Mouse (Mus musculus) cerebellum, adult 9-11 months (tissue): ENCODE measurements around the gene Trhr2.

ENCODE experiments used
- DNase-seq: peaks from one replicate; pipeline ENCODE4 v3.0.0; 2022

Gene Trhr2

DNA sequence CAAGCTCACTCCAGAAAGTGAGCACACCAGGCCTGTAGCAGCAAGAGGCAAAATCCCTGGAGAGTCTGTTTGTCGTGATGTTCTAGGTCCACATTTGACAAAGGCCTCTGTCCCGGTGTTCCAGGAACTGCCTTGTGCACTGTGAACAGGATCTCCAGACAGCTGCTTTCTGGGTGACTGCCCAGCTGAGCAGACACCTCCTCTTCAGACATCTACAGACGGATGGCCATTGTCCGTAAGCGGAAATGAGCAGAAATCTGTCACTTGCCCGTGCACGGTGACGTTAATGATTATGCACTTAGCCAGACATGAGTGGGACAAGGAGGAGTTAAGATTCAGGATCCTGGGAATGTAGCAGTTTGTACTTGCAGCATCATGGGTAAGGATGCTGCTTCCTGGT, 6.4 kb downstream of the Trhr2 start:
- no peak for DNase-seq

DNA sequence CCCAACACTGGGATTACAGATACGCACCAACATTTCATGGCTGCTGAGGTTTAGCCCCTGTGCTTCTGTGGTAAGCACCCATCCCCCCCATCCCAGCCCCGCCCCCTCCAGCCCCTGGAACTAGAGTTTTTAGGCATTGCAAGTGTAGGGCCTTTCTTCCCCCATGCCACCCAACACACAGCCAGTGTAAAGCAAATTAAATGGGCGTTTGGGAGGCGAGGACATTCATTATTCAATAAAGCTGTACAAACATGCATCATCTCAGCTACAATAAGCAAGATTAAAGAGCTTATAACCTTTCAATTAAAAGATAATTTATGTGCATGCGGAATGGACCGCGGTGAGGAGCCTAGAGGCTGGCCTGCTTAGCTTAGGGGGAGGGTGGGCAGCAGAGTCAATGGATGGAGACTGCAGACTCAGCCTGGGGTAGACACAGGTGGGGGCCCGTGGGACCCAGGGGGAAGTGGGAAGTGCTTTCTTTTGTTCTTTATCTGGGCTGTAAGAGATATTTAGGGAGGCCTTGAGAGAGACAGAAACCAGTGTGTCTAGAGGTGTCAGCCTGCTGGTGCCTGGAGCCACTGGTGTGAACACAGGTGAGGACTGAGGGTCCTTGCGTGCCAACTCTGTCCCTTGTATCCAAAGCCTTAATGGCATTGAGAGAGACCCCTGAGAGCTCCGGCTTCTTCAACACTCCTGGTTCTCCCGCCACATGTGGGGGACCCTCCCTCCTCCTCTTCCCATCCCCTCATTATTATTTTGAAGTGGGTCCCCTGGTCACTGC, 10.0 kb downstream of the Trhr2 start:
- DNase-seq: no peak

DNA sequence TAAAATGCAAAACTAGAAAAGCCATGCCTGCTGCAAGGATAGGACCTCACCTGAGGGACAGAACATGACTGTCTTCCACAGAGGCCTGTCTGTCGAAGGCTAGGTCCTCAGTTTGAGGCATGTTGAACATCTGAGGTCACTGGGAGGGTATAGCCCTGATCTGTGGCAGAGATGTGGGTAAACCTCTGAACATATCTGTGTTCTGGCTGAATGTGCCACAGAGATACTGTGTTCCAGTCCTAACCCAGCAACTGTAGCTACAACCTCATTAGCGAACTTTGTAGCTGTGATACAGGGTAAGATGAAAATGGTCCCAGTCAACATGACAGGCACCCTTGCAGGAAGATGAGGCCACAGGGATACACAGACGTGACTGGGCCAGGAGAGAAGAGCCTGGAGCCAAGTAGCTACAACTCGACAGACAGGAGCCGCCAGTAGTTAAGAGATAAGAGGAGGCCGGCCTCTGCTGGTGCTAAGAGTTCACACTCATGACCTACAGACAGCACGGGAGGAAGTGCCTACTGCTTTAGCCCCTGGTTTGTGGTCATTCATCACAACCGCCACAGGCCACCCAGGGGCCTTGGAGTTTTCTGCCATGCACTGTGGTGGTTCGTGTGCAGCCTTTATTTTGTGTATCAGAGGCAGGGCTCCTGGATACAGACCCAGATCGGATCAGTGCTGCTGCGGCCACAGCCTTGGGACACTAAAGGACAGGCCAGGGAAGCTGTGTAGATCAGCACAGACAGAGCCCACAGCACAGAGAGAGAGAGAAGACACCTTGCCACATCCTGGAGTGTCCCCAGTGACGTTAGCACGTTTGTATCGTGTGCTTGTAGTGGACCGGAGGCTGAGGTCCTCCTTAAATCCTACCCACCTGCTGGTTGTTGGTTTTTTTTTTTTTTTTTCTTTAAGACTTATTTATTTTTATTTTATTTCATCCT, 10.9 kb downstream of the Trhr2 start:
- DNase-seq: no peak

DNA sequence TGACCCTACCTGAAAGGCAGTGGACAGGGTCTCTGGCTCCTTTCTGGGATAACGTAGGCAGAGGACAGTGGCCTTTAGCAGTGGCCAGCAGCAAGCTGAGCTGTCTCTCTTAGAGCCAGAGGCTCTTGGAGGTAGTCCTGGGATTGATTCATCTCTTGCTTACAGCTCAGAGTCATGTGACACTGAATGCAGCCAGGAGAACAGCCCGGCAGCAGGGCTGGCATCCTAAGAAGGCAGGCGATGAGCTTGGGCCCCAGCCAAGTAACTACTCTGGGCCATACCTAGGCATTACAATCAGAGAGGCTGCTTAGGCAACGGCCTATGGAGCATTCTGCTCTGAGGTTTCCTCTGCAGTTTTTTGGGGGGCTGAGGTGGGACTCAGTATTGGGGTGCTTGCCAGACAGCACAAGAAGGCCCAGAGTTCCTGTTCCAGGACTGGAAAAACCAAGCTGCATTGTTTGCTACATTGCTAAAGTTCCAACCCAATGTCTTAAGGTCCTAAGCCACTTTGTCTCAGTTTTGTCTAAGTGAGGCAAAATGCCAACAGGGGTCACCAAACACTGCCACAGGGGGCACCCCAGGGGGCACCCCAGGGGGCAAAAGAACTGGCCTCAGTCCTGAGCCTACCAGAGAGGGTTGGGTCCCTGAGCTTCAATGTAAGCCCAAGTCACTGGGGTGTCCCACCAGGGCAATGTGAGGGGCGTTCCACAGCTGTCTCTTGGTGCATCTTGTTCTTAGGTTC, 12.6 kb downstream of the Trhr2 start:
- peak; percentile 93 for DNase-seq

DNA sequence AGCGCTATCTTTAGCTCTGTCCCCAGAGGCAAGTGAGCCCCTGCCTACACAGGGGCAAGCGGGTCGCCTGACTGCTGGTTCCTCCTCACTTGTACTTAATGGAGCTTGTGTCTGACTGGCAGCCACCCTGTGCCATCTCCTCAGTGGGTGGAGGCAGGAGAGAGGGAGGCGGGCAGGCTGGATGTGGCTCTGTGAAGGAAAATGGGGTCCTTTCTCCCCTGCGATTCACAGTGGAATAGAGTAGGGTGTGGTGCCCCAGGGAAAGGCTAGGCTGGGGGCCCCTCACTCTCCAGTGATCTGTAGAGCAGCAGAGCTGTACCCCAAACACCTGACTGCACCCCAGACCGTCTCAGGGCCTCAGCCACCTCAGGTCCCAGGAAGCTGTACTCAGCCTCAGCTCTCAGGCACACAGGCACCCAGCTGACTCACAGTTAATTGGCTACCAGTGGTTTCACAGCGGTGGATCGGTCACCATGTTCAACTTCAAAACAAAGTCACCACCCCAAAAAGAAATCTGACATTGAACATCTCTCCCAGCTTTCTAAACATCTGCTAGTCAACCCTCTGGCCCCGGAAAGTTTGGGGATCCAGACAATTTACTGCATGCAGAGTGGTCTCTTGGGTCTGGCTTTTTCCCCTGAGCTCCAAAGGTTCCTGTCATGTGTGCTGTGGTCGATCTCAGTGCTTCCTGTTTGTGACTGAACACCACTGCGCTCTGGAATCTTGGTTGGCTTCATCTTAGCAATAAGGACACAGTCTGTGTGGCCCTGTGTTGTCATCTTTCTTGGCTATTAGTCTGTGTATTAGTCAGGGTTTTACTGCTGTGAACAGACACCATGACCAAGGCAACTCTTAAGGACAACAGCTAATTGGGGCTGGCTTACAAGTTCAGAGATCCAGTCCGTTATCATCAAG, 15.1 kb downstream of the Trhr2 start:
- no peak for DNase-seq

DNA sequence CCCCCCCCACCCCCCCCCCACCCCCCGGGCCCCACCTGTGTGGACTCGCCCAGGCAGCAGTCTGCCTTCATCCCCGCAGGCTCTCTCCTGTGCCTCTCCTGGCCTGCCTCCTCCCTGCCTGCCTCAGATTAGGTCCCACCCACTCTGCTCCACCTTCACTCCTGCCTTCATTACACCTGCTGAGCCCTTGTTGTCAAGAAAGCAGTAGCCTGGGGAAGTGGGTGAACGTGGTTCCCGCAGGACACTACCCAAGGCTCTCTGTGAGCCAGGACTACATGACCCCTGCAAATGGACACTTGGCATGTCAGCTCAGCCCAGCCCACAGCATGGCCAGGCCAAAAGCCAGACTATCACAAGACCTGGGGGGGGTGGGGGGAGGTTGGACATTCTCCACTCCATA, 16.3 kb downstream of the Trhr2 start:
- DNase-seq: peak; percentile 68

DNA sequence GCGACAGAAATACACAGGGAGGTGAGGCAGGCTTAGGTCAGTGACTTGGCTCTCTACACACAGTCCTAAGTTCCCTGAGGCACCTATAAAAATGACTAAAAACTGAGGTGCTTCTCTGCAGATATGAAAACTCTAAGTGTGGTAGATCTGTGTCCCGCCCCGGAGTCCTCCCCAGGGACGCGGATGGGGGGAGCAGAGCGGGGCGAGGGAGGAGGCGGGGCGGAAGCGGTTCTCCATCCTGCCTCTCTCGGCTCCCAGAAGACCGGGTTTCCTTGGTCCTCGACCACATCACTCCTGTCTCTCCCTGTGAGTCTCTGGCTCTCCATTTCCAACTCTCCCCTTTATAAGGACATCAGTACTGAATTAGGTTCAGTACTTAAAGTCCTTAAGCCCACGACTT, 16.8 kb downstream of the Trhr2 start:
- DNase-seq: peak; percentile 61

DNA sequence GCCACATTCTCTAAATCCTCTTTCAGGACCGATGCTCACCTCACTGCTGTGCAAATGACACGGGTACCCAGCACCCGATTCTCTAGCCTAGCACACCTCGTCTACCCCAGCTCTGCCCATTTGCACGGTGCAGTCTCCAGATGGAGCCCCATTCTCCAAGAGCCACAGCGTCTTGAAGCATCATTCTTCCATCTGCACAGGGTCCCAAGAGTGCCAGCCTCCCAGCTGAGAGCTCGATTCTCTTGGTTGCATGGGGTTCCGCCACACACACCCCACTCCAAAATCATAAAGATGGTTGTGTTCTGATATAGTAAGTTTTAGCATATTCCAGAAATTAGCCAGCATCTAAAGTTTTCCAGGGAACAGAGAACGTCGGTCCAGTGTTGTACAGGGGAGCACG, 17.2 kb downstream of the Trhr2 start:
- peak; percentile 39 for DNase-seq

DNA sequence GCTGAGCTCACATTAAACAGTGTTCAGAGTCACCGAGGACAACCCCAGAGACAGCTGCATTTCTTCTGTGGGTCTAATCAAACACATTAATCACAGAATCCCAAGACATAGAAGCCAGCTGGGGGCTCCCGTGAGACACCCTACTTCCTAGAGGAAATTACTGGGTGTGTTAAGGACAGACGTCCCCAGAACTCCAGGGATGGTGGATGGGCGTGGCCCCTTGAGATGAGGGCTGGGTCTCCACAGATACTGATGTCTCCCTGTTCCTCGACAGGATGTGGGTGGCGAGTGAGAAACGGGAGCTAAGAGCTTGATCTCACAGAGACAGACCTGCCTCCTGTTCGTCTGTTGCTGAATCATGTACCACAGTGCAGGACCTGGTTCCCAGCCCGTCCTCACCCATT, 17.7 kb downstream of the Trhr2 start:
- no peak for DNase-seq

DNA sequence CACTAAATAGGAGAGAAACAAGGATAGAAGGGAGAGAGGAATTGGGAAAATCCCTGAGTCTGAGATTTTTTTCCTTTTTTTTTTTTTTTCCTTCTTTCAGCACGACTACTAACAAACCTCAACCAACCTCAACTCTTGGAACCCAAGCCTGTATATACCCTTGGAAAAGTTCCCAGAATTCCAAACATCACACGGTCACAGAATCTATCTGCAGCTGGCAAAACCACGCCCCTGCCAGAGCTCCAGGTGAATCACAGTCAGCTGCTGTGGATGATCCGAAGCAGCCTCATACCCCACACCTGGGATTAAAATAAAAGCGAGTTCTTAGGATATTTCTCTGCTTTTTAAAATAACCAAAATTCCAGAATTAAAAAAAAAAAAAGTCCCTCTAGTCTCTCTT, 18.2 kb downstream of the Trhr2 start:
- DNase-seq: no peak

DNA sequence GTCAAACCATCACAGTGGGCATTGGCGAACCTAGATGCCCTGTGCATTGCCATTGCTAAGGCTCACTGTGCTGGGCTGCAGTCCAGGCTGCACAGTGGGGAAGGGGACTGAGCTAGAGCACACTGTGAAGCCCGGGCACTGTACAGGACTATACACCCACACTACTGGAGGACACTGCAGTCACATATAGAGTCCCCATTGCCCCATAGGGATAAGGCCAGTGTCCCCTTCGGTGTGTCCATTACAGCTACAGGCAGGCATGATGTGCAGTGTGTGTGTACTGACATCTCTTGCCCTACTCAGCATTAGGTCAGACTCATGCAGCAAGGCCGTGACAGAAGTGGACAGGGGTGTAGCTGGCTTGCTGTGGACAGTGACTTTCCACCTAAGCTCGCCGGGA, 18.8 kb downstream of the Trhr2 start:
- no peak for DNase-seq

DNA sequence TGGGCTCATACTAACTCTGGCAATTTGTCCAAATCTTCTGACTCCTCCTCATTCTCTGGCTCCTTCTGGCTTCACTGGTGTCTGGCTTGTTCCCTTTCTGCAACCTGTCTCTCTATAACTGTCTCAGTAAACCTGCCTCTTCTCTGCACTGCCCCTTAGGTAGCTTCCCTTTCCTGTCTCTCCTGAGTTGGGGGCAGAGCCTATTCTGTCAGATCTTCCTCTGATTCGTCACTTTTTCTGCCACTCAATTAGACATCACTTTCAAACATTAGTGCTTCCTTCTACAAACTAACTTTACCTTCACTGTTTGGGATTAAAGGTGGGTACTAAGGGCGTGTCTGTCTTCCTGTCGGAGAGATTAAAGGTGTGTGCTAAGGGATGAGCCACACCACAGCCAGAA, 19.8 kb downstream of the Trhr2 start:
- DNase-seq: no peak

DNA sequence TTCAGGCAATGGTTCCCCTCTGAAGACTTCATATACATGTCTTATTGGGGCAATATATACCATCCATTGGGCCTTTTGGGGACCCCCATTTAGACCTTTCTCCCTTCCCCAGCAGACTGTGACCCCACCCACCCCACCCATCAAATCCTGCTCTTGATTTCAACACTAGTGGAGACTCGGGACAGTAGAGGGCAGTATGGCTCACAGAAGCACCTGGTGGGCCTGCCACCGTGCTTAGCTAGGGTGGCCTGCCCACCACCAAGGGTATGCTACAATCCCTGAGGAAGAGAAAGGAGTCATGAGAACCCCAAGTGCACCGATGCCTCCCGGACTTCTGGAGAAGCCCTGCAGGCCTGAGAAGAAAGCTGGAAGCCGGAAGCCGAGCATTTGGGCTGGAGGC, 21.7 kb downstream of the Trhr2 start:
- no peak for DNase-seq

DNA sequence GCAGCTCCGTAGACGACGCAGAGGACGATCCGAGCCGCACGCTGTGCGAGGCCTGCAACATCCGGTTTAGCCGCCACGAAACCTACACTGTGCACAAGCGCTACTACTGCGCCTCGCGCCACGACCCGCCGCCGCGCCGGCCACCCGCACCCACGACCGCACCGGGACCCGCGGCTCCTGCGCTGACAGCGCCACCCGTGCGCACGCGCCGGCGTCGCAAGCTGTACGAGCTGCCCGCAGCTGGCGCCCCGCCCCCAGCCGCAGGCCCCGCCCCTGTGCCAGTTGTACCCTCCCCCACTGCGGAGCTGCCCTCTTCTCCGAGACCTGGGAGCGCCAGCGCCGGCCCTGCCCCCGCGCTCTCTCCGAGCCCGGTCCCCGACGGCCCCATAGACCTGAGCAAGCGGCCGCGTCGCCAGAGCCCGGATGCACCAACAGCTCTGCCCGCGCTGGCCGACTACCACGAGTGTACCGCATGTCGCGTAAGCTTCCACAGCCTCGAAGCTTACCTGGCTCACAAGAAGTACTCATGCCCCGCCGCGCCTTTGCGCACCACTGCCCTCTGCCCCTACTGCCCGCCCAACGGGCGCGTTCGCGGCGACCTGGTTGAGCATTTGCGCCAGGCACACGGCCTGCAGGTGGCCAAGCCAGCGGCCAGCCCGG, 24.2 kb downstream of the Trhr2 start:
- peak; percentile 55 for DNase-seq

DNA sequence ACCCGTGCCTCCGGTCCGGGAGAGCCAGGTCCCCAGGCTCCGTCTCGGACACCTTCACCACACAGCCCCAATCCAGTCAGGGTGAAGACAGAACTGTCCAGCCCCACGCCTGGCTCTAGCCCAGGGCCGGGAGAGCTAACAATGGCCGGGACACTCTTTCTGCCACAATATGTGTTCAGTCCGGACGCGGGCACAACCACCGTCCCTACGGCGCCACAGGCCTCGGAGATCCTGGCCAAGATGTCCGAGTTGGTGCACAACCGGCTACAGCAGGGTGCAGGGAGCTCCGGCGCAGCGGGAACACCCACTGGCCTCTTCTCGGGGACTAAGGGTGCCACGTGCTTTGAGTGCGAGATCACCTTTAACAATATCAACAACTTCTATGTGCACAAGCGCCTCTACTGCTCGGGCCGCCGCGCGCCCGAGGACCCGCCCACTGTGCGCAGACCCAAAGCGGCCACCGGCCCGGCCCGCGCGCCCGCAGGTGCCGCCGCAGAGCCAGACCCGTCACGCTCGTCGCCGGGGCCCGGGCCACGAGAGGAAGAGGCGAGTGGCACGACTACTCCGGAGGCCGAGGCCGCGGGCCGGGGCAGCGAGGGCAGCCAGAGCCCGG, 24.8 kb downstream of the Trhr2 start:
- DNase-seq: peak; percentile 53

DNA sequence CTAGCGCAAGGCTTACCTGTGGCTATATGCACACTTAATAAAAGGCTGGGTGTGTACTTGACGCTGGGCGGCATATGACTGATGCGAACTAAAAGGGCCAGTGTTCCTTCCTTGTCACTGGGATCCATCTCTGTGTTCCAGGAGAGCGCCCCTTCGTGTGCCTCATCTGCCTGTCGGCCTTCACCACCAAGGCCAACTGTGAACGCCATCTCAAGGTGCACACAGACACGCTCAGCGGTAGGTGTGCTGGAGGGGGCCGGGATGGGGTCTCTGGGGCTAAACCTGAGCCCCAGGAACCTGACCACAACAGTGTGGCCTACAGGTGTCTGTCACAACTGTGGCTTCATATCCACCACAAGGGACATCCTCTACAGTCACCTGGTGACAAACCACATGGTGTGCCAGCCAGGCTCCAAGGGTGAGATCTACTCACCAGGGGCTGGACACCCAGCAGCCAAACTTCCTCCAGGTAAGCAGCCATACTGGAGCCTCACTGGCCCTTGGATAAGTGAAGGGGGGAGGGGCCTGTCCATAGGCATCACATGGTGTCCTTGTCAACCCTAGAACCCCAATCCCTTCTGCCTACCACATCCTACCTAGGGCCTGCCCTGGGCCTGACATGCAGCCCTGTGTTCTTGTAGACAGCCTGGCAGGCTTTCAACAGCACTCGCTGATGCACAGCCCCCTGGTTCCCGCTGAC, 25.6 kb downstream of the Trhr2 start:
- DNase-seq: no peak

DNA sequence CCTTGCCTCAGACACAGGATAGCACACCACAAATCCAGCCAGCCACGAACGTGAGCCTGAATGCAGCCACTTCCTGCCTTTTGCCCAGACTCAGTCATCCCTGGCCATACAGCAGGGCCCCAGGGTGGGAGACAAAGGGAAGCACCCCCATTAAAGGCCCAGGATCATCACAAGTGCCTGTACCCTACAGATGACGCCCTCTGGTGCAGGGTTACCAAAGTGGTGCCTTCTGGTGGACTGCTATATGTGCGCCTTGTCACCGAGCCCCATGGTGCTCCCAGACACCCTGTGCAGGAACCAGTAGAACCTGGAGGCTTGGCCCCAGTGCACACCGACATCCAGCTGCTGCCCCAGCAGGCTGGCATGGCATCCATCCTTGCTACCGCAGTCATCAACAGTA, 27.0 kb downstream of the Trhr2 start:
- DNase-seq: peak; percentile 44

DNA sequence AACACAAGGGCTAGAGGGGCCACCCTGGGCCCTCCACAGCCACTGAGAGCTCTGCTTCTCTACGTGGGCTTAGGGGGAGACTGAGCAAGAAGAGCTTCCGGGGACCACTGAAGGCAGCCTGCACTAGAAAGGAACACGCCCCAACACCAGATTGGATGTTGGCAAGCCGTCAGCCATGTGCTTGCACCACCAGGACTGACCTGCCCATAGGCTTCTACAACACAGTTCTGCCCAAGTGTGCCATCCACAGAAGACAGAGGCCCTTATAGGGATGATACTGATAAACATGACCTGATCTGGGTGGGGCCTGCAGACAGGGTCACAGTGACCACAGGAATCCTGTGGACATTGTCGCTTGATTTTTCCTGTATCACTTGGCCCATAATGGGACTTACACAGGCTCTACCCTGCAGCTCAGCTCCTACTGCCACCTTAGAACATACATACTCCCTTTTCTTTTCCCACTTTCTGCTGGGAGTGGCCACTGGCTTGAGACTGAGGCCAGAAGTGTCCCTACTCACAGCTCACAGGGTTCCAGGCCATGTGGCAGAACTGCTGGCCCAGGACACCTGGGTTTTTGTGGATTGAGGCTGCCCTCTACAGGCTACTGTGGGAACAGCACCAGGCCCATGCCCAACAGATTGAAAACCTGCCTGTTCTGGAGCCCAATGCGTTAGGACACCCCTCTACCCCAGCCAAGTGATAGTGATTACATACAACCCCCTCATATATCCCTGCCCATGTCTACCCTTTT, 27.6 kb downstream of the Trhr2 start:
- DNase-seq: peak; percentile 81

DNA sequence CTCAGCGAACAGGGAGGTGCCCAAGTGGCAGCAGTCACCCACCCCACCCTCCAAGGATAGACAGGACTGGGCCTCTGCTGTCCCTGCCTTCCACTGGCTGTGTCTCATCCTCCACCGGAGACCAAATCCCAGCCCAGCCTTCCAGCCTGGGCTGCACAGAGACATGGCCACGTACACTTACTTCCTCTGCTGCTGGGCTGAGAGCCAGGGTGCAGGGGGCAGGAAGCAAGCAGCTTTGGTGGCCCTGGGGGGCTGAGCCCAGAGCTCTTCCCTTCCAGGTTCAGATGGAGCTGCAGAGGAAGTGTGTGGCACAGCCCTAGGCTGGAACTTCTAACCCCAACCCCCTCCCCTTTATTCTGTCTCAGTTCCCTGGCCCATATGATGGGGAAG, 29.4 kb downstream of the Trhr2 start:
- DNase-seq: no peak
